Mouse (Mus musculus): ENCODE measurements at regions not wholly inside any gene's neighbourhood (a gene's known extent, or its start where the extent isn't known, plus 50 kb on each side); places are given as distances from the start of the nearest gene placed in this dataset.

- DNase-seq (ENCODE audit: low read depth, low spot score), result no peak
- in situ Hi-C loops (cut with MboI; ENCODE audit: low sequenced_read_pairs in 2 of 2, unreplicated experiment in 2 of 2), result no loop called here
These were observed 184.5 kb upstream of the Dyrk2 start for GRCm38 (mm10) chr10:119054191-119055175.

GRCm38 (mm10) chr10:119052441-119053041 is 182.5 kb upstream of the Dyrk2 start:
- H3K9ac ChIP-seq (ENCODE audit: insufficient read depth, low read depth, low read length, poor library complexity, severe bottlenecking), result no peak overlapping the region
- in situ Hi-C loops (cut with MboI; ENCODE audit: low sequenced_read_pairs in 2 of 2, unreplicated experiment in 2 of 2), result no loop called here
- H3K4me1 ChIP-seq (ENCODE audit: control insufficient read depth in 2 of 2, insufficient read depth in 2 of 2, low read length in 2 of 2, poor library complexity in 1 of 2), result no peaks in the 10 kb centered on the region
- no peaks in the 10 kb centered on the region for H3K36me3 ChIP-seq (ENCODE audit: control insufficient read depth, insufficient read depth, low read length, poor library complexity, severe bottlenecking)
- no peak overlapping the region for H3K27ac ChIP-seq (ENCODE audit: insufficient read depth, low read depth, low read length, poor library complexity, severe bottlenecking)
- TF ChIP-seq HCFC1 (IDR thresholded peaks at IDR 0.05; ENCODE audit: borderline replicate concordance, insufficient read depth, low read length), result no peak
- no peak for TF ChIP-seq ZNF384 (IDR thresholded peaks at IDR 0.05; ENCODE audit: low read depth, low read length)
- no peak for TF ChIP-seq ZC3H11A (IDR thresholded peaks at IDR 0.05; ENCODE audit: borderline replicate concordance, low read depth, low read length)
- TF ChIP-seq MAFK (IDR thresholded peaks at IDR 0.05; ENCODE audit: insufficient read depth, low read depth, low read length), result no peak
- no peak for TF ChIP-seq CHD2 (IDR thresholded peaks at IDR 0.05; ENCODE audit: low read depth, low read length)
- no peaks in the 10 kb centered on the region for H3K9me3 ChIP-seq (ENCODE audit: control insufficient read depth, insufficient read depth, low read depth, low read length)
- H3K4me3 ChIP-seq (ENCODE audit: insufficient read depth in 1 of 2, low read depth in 1 of 2, low read length in 2 of 2, poor library complexity in 1 of 2, severe bottlenecking in 1 of 2), result no peak overlapping the region
- no peak for DNase-seq (ENCODE audit: low read depth, low spot score)

More at GRCm38 (mm10) chr10:119054191-119055175, 184.5 kb upstream of the Dyrk2 start:
- TF ChIP-seq CHD2 (IDR thresholded peaks at IDR 0.05; ENCODE audit: low read depth, low read length), result no peak
- no peak for TF ChIP-seq ZC3H11A (IDR thresholded peaks at IDR 0.05; ENCODE audit: borderline replicate concordance, low read depth, low read length)
- TF ChIP-seq ZNF384 (IDR thresholded peaks at IDR 0.05; ENCODE audit: low read depth, low read length), result no peak
- peak overlapping the region in 1 of 2 experiments; percentile 30; a peak in 1 of 4 replicates for H3K4me3 ChIP-seq (ENCODE audit: insufficient read depth in 1 of 2, low read depth in 1 of 2, low read length in 2 of 2, poor library complexity in 1 of 2, severe bottlenecking in 1 of 2)
- no peaks in the 10 kb centered on the region for H3K9me3 ChIP-seq (ENCODE audit: control insufficient read depth, insufficient read depth, low read depth, low read length)
- no peak overlapping the region for H3K27ac ChIP-seq (ENCODE audit: insufficient read depth, low read depth, low read length, poor library complexity, severe bottlenecking)
- no peak overlapping the region for H3K9ac ChIP-seq (ENCODE audit: insufficient read depth, low read depth, low read length, poor library complexity, severe bottlenecking)
- no peaks in the 10 kb centered on the region for H3K36me3 ChIP-seq (ENCODE audit: control insufficient read depth, insufficient read depth, low read length, poor library complexity, severe bottlenecking)
- H3K4me1 ChIP-seq (ENCODE audit: control insufficient read depth in 2 of 2, insufficient read depth in 2 of 2, low read length in 2 of 2, poor library complexity in 1 of 2), result no peaks in the 10 kb centered on the region

GRCm38 (mm10) chr10:119051598-119051997 is 181.6 kb upstream of the Dyrk2 start:
- no peaks in the 10 kb centered on the region for H3K4me1 ChIP-seq (ENCODE audit: control insufficient read depth in 2 of 2, insufficient read depth in 2 of 2, low read length in 2 of 2, poor library complexity in 1 of 2)
- H3K36me3 ChIP-seq (ENCODE audit: control insufficient read depth, insufficient read depth, low read length, poor library complexity, severe bottlenecking), result no peaks in the 10 kb centered on the region
- no peak for DNase-seq (ENCODE audit: low read depth, low spot score)
- in situ Hi-C loops (cut with MboI; ENCODE audit: low sequenced_read_pairs in 2 of 2, unreplicated experiment in 2 of 2), result no loop called here
- TF ChIP-seq MAFK (IDR thresholded peaks at IDR 0.05; ENCODE audit: insufficient read depth, low read depth, low read length) (no peak), ZNF384 (IDR thresholded peaks at IDR 0.05; ENCODE audit: low read depth, low read length) (no peak)
- H3K9ac ChIP-seq (ENCODE audit: insufficient read depth, low read depth, low read length, poor library complexity, severe bottlenecking), result no peak overlapping the region
- no peak overlapping the region for H3K4me3 ChIP-seq (ENCODE audit: insufficient read depth in 1 of 2, low read depth in 1 of 2, low read length in 2 of 2, poor library complexity in 1 of 2, severe bottlenecking in 1 of 2)
- H3K9me3 ChIP-seq (ENCODE audit: control insufficient read depth, insufficient read depth, low read depth, low read length), result no peaks in the 10 kb centered on the region
- no peak overlapping the region for H3K27ac ChIP-seq (ENCODE audit: insufficient read depth, low read depth, low read length, poor library complexity, severe bottlenecking)

- no peak overlapping the region for H3K9ac ChIP-seq (ENCODE audit: insufficient read depth, low read depth, low read length, poor library complexity, severe bottlenecking)
- TF ChIP-seq ZNF384 (IDR thresholded peaks at IDR 0.05; ENCODE audit: low read depth, low read length), result no peak
- TF ChIP-seq ZC3H11A (IDR thresholded peaks at IDR 0.05; ENCODE audit: borderline replicate concordance, low read depth, low read length), result no peak; the same call in 1 of the 2 replicates
- TF ChIP-seq CHD2 (IDR thresholded peaks at IDR 0.05; ENCODE audit: low read depth, low read length), result no peak
- TF ChIP-seq HCFC1 (IDR thresholded peaks at IDR 0.05; ENCODE audit: borderline replicate concordance, insufficient read depth, low read length), result no peak
- TF ChIP-seq MAFK (IDR thresholded peaks at IDR 0.05; ENCODE audit: insufficient read depth, low read depth, low read length), result no peak
- H3K27ac ChIP-seq (ENCODE audit: insufficient read depth, low read depth, low read length, poor library complexity, severe bottlenecking), result no peak overlapping the region
- peak; percentile 39 for DNase-seq (ENCODE audit: low read depth, low spot score)
- no peaks in the 10 kb centered on the region for H3K36me3 ChIP-seq (ENCODE audit: control insufficient read depth, insufficient read depth, low read length, poor library complexity, severe bottlenecking)
- H3K4me3 ChIP-seq (ENCODE audit: insufficient read depth in 1 of 2, low read depth in 1 of 2, low read length in 2 of 2, poor library complexity in 1 of 2, severe bottlenecking in 1 of 2), result no peak overlapping the region
- H3K9me3 ChIP-seq (ENCODE audit: control insufficient read depth, insufficient read depth, low read depth, low read length), result no peaks in the 10 kb centered on the region
- no peaks in the 10 kb centered on the region for H3K4me1 ChIP-seq (ENCODE audit: control insufficient read depth in 2 of 2, insufficient read depth in 2 of 2, low read length in 2 of 2, poor library complexity in 1 of 2)
- in situ Hi-C loops (cut with MboI; ENCODE audit: low sequenced_read_pairs in 2 of 2, unreplicated experiment in 2 of 2), result no loop called here
These were observed 180.1 kb upstream of the Dyrk2 start for GRCm38 (mm10) chr10:119050017-119050685.

Data from ES-E14 (cell line).